Mouse (Mus musculus) brown adipose tissue, adult 24 weeks (tissue): Measurements from ENCODE around the gene Frs2. TPM values are rescaled to one million over a fixed set of nuclear protein-coding genes. Genes with fewer than 3 reads are reported as not detected.

Experiments used
- H3K27ac ChIP-seq: fragments of 200-500 bp; replicated peaks from 2 replicates; pipeline ENCODE4 v1.5.1; 2012; ENCODE audit warnings: low read depth, mild to moderate bottlenecking, low read length
- H3K4me1 ChIP-seq: fragments of 200-500 bp; 2 replicates; pipeline ENCODE4 v1.6.1; 2012; ENCODE audit warnings: low read length, mixed read lengths; ENCODE audit not compliant: control insufficient read depth, insufficient read depth, insufficient read length
- H3K4me3 ChIP-seq: fragments of 200-500 bp; 2 replicates; pipeline ENCODE4 v1.5.1; 2012; ENCODE audit warnings: low read depth, mild to moderate bottlenecking, low read length, moderate library complexity; ENCODE audit not compliant: insufficient read depth
- polyA plus RNA-seq: library from polyadenylated mRNA; stranded (reverse); fragments of >200 nt; gene quantifications from 2 replicates; pipeline ENCODE4 v1.2.4, GENCODE M21; 2012; ENCODE audit not compliant: missing spikeins, insufficient read depth, insufficient read length

The Frs2 gene
- polyA plus RNA-seq, 1 experiment = 10.5 TPM

- Histone ChIP-seq H3K4me1 (no peaks in the 10 kb centered on the region; the same call in 1 of the 2 replicates), H3K27ac (no peak overlapping the region), H3K4me3 (no peak overlapping the region)
These were observed 48.2 kb downstream of the Frs2 start for GRCm38 (mm10) chr10:117100175-117100574.

GRCm38 (mm10) chr10:117097116-117097698, 51.1 kb downstream of the Frs2 start:
- H3K4me3 ChIP-seq = no peak overlapping the region
- no peaks in the 10 kb centered on the region for H3K4me1 ChIP-seq
- no peak overlapping the region for H3K27ac ChIP-seq

- H3K4me3 ChIP-seq = no peak overlapping the region
These were observed 52.2 kb downstream of the Frs2 start for GRCm38 (mm10) chr10:117096096-117096495.

DNA sequence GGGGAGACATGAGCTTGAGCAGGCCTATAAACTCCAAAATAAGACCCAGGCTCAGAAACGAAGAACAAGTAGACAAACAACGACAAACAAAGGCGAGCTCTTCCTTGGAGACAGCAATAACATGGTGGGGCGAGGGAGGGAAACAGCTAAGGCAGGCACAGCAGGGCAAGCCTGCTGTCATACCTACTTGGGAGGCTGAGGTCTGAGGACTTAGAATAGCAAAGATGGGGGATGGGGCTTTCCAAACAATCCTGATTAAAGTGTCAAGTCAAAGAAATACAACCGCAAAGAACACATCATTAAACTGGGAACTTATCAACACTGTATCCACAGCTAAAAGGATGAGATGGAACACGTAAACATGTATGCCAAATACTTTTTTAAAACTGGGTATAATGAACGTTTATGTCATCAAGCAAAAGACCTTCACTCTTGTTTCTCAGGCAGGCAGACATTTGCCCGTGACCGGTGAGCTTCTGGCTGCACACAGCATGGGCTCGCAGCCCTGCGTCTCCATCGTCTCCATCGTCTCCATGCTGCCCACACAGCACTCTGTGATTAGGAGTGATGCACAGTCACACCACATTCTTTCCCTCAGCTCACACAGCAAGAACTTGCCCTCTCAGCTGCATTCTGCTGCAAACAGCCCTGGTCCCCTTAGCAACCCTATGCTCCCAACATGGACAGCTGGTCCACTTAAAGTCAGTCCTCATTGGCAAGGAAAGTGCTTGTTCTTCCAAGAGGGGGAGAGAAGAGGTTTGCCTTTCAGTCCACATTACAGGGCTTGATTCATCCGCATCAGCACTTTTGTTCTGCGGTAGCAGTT, 53.6 kb downstream of the Frs2 start:
- H3K4me1 ChIP-seq = no peaks in the 10 kb centered on the region
- no peak overlapping the region for H3K27ac ChIP-seq
- H3K4me3 ChIP-seq = no peak overlapping the region

More at GRCm38 (mm10) chr10:117096096-117096495, 52.2 kb downstream of the Frs2 start:
- Histone ChIP-seq H3K27ac (no peak overlapping the region), H3K4me1 (no peaks in the 10 kb centered on the region)

DNA sequence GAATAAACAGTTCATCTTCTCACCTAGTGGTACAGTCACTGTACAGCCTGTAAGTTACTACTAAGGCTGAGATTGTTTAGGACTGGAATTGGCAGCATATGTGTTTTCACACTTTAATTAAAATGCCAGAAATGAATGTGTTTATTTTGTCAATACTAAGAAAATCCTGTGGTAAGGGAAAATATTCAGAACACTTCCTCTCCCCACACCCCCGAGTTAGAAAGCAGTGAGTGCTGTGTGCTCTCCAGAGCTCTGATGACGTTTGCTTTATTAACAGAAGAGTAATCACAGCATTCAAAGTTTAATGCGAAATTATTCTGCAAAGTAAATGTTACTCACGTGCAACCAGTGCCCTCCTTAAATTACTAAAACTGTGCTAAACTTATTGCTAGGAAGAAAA, 58.7 kb downstream of the Frs2 start:
- no peaks in the 10 kb centered on the region for H3K4me1 ChIP-seq
- H3K4me3 ChIP-seq = no peak overlapping the region
- no peak overlapping the region for H3K27ac ChIP-seq

DNA sequence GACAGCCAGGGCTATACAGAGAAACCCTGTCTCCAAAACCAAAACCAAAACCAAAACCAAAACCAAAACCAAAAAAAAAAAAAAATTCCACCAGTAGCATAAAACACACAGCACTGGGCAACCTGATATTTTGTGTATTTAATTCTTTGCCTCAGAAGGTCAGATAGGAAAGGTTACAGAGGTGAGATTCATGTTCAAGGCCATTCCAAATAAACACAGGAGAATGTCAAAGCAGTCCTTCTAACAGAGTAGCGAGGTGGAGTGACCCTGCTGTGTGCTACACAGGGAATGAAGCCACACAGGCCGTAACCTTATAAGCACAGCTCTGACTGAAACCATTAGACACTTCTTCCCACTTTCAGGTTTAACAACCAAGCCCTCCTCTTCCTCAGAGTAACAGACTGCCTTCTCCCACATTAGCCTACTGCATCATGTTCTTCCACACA, 66.4 kb downstream of the Frs2 start:
- Histone ChIP-seq H3K4me1 (no peaks in the 10 kb centered on the region; the same call in 1 of the 2 replicates), H3K4me3 (no peak overlapping the region), H3K27ac (0 out of 2 replicates have a peak overlapping the region, but pooled peaks have one; percentile 34)

GRCm38 (mm10) chr10:117081326-117081725, 67.0 kb downstream of the Frs2 start:
- Histone ChIP-seq H3K4me1 (no peaks in the 10 kb centered on the region; the same call in 1 of the 2 replicates), H3K27ac (no peak overlapping the region), H3K4me3 (no peak overlapping the region)

GRCm38 (mm10) chr10:117078284-117078683, 70.0 kb downstream of the Frs2 start:
- Histone ChIP-seq H3K4me3 (no peak overlapping the region), H3K27ac (no peak overlapping the region), H3K4me1 (no peaks in the 10 kb centered on the region; the same call in 1 of the 2 replicates)

DNA sequence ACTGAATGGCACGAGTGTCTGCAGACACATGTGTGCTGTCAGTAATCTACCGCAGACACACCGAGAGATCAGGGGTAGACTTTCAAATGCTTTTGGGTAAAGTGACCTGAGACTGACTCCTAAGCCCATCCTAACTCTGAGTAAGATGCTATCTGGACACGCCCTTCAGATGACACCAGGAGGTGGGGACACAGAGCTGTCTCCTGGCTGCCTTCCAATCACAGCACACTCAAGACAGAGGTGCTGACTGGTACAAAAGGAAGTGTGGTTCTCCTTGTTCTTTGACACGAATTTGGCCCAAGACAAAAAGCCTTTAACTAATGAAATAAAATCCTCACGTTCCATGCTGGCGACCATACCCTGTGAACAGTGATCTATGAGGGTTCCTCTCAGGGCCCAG, 75.2 kb downstream of the Frs2 start:
- Histone ChIP-seq H3K27ac (no peak overlapping the region), H3K4me3 (no peak overlapping the region), H3K4me1 (no peaks in the 10 kb centered on the region)

DNA sequence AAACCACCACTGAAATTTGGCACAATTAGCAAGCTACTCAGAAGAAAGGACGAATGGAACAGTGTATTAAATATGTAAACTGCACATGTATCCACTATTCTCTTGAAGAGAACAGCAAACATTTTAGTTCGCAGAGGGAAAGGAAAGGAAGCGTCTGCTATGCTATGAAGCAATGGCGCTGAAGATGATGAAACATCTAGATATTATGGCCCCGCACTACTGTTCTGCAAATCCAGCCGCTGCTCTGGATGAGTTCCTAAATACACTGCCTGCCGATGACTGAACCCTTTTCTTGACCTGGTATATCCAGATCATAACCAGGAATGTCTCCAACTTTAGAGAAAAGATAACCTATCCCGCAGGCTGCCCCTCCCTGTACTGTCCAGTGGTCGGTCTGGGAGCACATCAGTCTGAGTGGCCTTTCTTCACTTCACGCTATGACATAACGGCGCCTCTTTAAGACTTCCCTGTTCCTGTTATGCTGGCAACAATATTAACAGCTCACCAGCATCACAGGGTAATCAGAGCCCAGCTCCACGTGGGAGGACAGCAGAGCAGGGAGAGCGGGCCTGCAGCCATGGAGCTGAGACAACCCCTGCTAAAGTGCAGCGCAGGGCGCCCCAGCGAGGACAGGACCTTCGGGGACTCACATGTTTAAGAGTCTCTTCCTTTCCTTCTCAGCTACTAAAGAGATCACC, 76.0 kb downstream of the Frs2 start:
- H3K4me3 ChIP-seq = no peak overlapping the region
- no peak overlapping the region for H3K27ac ChIP-seq
- no peaks in the 10 kb centered on the region for H3K4me1 ChIP-seq

GRCm38 (mm10) chr10:117069109-117069508, 79.2 kb downstream of the Frs2 start:
- Histone ChIP-seq H3K4me1 (no peaks in the 10 kb centered on the region), H3K4me3 (no peak overlapping the region)

DNA sequence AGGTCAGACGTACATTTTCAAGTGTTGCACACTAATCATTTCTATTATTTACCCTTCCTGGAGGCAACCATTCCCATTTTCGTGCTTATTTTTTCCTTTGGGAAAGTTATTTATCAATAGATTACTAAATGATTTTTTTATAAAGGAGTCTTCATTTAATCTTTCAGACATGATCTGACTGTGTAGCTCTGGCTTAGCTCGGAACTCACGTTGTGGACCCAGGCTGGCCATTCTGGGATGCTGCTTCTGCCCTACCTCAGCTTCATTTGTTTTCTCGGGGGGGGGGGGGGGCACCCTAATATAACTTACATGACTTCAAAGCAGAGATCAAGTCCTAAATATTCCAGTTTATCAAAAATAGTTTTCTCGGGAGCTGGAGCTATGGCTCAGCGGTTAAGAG, 84.3 kb downstream of the Frs2 start:
- Histone ChIP-seq H3K4me1 (0 out of 2 replicates have a peak, but pooled peaks cover 3% of the 10 kb centered on the region), H3K4me3 (peak overlapping the region; percentile 49), H3K27ac (no peak overlapping the region)

More at GRCm38 (mm10) chr10:117069109-117069508, 79.2 kb downstream of the Frs2 start:
- H3K27ac ChIP-seq = no peak overlapping the region

DNA sequence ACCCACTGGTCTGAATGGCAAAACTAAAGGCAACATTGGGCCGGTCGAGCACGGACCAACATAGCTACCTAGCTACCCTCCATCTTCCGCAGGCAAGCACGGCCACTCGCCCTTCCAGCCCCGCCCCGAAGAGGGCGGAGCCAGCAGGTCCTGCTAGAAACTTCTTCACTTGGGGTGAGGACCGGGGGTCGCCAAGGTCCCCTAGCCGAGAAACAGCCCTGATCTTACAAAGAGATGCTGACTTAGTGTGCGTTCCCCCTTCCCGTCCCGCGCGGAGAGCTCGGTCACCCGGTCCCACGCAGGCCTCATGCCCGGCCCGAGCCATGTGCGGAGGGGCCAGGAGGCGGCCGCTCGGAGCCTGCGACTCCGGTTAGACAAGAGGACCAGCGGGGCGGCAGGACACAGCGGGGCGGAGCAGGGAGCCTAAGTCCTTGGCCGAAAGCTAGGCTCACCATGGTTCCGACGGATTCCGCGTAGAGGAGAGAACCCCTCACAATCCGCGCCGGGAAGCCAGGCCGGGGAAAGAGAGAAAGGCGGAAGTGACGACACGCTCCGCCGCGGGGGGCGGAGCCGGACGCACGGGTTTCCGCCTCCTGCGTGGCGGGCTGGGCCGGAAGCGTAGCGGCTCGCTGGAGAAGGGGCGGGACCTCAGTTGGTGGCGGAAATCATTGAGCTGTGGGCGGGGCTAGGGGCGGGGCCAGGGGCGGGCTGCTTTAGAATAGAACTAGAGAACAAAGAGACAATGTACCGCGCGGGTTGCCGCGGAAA, 84.9 kb downstream of the Frs2 start, which contains the start of gene Cct2:
Gene Cct2, minus strand, starts transcription at position 561 of the 768 bp plus-strand sequence.
- 0 out of 2 replicates have a peak, but pooled peaks cover 3% of the 10 kb centered on the region for H3K4me1 ChIP-seq
- peak within 1 kb of the TSS; percentile 78 for H3K27ac ChIP-seq
- peak within 1 kb of the TSS; percentile 80 for H3K4me3 ChIP-seq

GRCm38 (mm10) chr10:117062894-117063253, 85.5 kb downstream of the Frs2 start:
- Histone ChIP-seq H3K4me1 (0 out of 2 replicates have a peak, but pooled peaks cover 3% of the 10 kb centered on the region), H3K4me3 (peak overlapping the region; percentile 80), H3K27ac (peak overlapping the region; percentile 16; the same call in 1 of the 2 replicates)
